Mouse (Mus musculus) left cerebral cortex, postnatal 14 days (tissue): ENCODE data around the gene Pemt. TPM values are rescaled to one million over a fixed set of nuclear protein-coding genes. Genes with fewer than 3 reads are reported as not detected.
A peak's percentile ranks its signal among the peaks of the same experiment; 100 is the strongest.

Source experiments
- DNase-seq, 2 experiments: peaks; one replicate each; pipeline ENCODE4 v3.0.0; 2021 to 2022; ENCODE audit warnings: low spot score in 2 of 2, mixed read lengths in 1 of 2
- intact Hi-C: fragments of 180-260 bp; cut with DNase I; formaldehyde crosslinking; loops from one replicate; pipeline ENCODE4 v1.15.1; 2025
- total RNA-seq, 2 experiments: library from RNA; stranded (reverse); gene quantifications; 2 replicates each; pipeline ENCODE4 v1.2.3; 2021

Pemt gene
- total RNA-seq, 2 experiments from 2014 or later, result 4.9 to 6.1 TPM

GRCm38 (mm10) chr11:60060026-60060425 lies 13.7 kb upstream of the Pemt start:
- intact Hi-C loops, result no loop called here

GRCm38 (mm10) chr11:60058441-60058840 lies 12.2 kb upstream of the Pemt start:
- intact Hi-C loops, result no loop called here
- DNase-seq, result no peak

More at GRCm38 (mm10) chr11:60060026-60060425, 13.7 kb upstream of the Pemt start:
- no peak for DNase-seq

GRCm38 (mm10) chr11:60057987-60058386 lies 11.7 kb upstream of the Pemt start:
- intact Hi-C loops, result no loop called here
- peak; percentile 32 to 75 for DNase-seq

GRCm38 (mm10) chr11:60056520-60056919 lies 10.2 kb upstream of the Pemt start:
- intact Hi-C loops, result no loop called here
- no peak for DNase-seq

- intact Hi-C loops, result no loop called here
- no peak for DNase-seq
Observed at GRCm38 (mm10) chr11:60048841-60049240, 2.6 kb upstream of the Pemt start.

- no peak for DNase-seq
- intact Hi-C loops, result no loop called here
Observed at GRCm38 (mm10) chr11:60045676-60046057, 622 bp downstream of the Pemt start.

- intact Hi-C loops, result no loop called here
- no peak for DNase-seq
Observed at GRCm38 (mm10) chr11:60044777-60045176, 1.5 kb downstream of the Pemt start.

- intact Hi-C loops, result no loop called here
- no peak for DNase-seq
Observed at GRCm38 (mm10) chr11:60042277-60042676, 4.0 kb downstream of the Pemt start.

GRCm38 (mm10) chr11:60036537-60037220 lies 9.6 kb downstream of the Pemt start:
- no peak for DNase-seq
- intact Hi-C loops, result no loop called here

- intact Hi-C loops, result no loop called here
- DNase-seq, result no peak
Observed at GRCm38 (mm10) chr11:60034911-60035400, 11.3 kb downstream of the Pemt start.

- no peak for DNase-seq
- intact Hi-C loops, result no loop called here
Observed at GRCm38 (mm10) chr11:60034293-60034692, 12.0 kb downstream of the Pemt start.

- intact Hi-C loops, result no loop called here
- peak; percentile 43 to 58 for DNase-seq
Observed at GRCm38 (mm10) chr11:60032586-60033430, 13.5 kb downstream of the Pemt start.

GRCm38 (mm10) chr11:60030747-60031331 lies 15.4 kb downstream of the Pemt start:
- no peak for DNase-seq
- intact Hi-C loops, result no loop called here

- no peak for DNase-seq
- intact Hi-C loops, result no loop called here
Observed at GRCm38 (mm10) chr11:60029976-60030375, 16.3 kb downstream of the Pemt start.

GRCm38 (mm10) chr11:60027913-60028875 lies 18.1 kb downstream of the Pemt start:
- intact Hi-C loops, result loop anchor here (1.0 to 2.0 kb wide), 2 partner anchors 63 to 147 kb away; no protein-coding TSS in a partner anchor
- no peak for DNase-seq

GRCm38 (mm10) chr11:60027272-60027671 lies 19.0 kb downstream of the Pemt start:
- intact Hi-C loops, result loop anchor here (1.0 to 2.0 kb wide), 2 partner anchors 62 to 146 kb away; no protein-coding TSS in a partner anchor
- peak; percentile 73 to 81 for DNase-seq

- intact Hi-C loops, result loop anchor here (2.0 kb wide), 1 partner anchor 145 kb away; no protein-coding TSS in a partner anchor
- no peak for DNase-seq
Observed at GRCm38 (mm10) chr11:60026166-60026565, 20.1 kb downstream of the Pemt start.

GRCm38 (mm10) chr11:60021201-60021600 lies 25.1 kb downstream of the Pemt start:
- intact Hi-C loops, result no loop called here
- no peak for DNase-seq

GRCm38 (mm10) chr11:60016726-60017125 lies 29.6 kb downstream of the Pemt start:
- intact Hi-C loops, result no loop called here
- DNase-seq, result no peak
